Mouse (Mus musculus) frontal cortex, adult (tissue): ENCODE data around the gene Sugct.
"Not testable (repeated sequence)": the region's sequence is repeated elsewhere in the genome, so short reads cannot be mapped to it uniquely, and the experiment has no call there.

Experiments used
- ATAC-seq: cut with Nextera tagmentation; 2 replicates; pipeline ENCODE4 v1.9.2; 2017; ENCODE audit warnings: mild to moderate bottlenecking, moderate library complexity, mixed read lengths; ENCODE audit not compliant: low TSS enrichment

Sugct gene

GRCm38 (mm10) chr13:16901424-16901823, 793.9 kb downstream of the Sugct start:
- ATAC-seq: no peak

DNA sequence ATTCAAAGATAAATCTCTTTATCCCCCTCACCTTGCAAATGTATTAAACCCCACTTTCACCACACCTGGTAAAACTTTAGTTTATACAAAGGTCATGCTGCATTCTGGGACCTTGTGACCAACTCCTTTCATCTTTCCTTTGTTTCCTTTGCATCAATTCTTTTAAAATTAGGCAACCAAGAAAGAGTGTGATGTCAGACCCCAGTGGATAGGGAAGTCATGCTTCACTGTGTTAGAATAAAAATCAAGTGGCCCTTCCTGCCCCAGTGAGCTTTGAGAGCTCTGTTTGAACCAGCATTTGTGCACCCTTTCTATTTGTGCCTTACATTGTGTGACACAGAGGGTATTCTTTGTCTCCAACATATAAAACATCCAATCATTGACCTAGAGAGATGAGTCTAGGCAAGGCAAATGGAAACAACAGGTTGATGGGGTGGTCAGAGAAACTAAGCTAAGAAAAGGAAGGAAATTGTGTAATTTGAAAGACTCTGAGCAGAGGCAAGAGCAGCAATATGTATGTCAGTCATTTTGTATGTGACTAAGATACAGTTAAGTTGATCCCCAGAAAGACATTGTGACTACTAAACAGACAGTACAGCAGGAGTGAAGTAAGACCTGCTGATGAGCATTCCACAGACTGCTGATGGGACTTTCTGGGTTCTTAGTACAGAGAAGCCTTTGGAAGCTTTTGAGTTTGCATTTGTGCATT, 797.1 kb downstream of the Sugct start:
- ATAC-seq: no peak

DNA sequence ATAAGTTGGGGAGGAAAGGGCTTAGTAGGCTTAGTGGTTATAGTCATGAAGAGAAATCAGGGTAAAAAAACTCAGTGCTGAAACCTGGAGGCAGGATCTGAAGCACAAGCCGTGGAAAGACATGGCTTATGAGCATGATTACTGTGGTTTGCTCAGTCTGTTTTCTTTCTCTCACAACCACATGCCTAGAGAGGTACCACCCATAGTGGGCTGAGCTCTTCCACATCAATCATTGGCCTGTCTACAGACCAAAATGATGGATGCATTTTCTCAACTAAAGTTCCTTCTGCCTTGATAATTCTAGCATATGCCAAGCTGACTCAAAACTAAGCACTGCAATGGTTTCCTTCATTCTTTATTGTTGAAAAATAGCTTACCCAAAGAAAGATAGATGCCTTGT, 817.3 kb downstream of the Sugct start:
- ATAC-seq: no peak

GRCm38 (mm10) chr13:16859986-16860385, 835.4 kb downstream of the Sugct start:
- no peak for ATAC-seq

- ATAC-seq: no peak
Observed at GRCm38 (mm10) chr13:16847236-16847635, 848.1 kb downstream of the Sugct start.

DNA sequence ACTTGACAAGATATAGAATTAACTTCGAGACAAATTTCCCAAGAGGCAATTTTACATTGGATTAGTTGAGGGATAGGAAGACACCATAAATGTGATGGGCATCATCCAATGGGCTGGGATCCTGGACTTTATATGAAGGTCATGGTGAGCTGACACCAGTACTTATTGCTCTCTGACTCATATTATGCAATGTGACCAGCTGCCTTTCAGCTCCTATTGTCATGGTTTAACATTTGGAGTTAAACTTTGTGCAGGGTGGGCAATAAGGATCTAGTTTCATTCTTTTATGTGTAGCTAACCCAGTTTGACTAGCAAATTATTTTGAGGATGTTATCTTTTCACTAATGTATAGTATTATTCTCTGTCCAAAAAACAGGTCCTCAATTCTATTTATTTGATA, 854.4 kb downstream of the Sugct start:
- no peak for ATAC-seq

DNA sequence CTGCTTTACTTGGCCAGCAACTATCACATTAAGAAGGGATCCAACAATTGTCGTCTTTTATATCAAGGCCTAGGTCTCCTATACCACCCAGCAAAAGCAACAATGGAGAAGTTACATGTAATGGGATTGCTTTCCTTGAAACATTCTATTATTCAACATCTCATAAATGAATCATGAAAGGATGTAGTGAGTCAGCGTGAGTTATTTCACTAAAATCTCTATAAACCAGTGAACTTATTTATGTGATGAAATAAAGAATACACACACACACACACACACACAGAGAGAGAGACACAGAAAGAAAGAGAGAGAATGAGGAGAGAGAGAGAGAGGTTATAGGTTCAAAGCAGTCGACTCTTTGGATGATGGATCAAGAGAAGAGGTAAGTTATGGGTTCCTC, 856.9 kb downstream of the Sugct start:
- ATAC-seq: no peak

- ATAC-seq: no peak
Observed at GRCm38 (mm10) chr13:16835111-16835510, 860.2 kb downstream of the Sugct start.

GRCm38 (mm10) chr13:16833069-16833468, 862.3 kb downstream of the Sugct start:
- ATAC-seq: peak; percentile 95

DNA sequence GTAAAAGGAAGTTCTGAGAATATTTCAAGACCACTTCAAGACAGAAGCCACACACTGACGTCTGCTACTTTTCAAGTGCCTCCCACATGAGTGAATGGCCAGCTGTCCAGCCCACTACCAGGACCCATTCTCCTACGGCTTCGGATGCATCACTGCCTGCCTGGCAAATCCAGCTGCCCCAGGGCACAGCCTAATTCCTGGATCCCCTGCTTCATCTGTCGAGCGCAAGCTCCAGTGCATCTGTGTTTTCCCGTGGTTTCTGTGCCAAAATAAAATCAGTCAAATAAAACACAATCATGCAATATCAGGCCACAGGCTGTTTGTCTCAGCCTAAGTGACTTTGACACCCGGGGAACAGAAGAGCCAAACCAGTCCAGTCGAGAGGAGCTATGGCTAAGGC, 863.5 kb downstream of the Sugct start:
- ATAC-seq: no peak

- not testable (repeated sequence) for ATAC-seq
Observed at GRCm38 (mm10) chr13:16830291-16830690, 865.1 kb downstream of the Sugct start.

GRCm38 (mm10) chr13:16829589-16829988, 865.8 kb downstream of the Sugct start:
- no peak for ATAC-seq

GRCm38 (mm10) chr13:16825619-16826018, 869.7 kb downstream of the Sugct start:
- peak; percentile 96 for ATAC-seq

DNA sequence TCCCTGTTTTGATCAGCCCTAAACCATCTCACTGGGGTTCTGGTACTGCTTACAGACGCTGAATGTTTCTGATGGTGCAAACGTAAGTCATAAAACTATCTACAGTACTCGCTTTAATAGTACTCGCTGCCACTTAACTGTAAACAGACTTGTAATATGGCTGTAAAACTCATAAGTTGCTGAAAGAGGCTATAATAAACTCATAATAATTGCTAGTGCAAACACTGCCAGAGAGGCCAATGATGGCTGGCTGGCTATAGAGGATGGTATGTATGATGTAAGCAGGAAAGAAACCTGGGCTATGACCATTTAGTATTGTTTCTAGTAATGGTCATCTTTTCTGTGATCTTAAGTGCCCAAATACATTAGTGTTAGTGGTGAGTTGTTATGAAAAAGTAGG, 873.6 kb downstream of the Sugct start:
- ATAC-seq: no peak

DNA sequence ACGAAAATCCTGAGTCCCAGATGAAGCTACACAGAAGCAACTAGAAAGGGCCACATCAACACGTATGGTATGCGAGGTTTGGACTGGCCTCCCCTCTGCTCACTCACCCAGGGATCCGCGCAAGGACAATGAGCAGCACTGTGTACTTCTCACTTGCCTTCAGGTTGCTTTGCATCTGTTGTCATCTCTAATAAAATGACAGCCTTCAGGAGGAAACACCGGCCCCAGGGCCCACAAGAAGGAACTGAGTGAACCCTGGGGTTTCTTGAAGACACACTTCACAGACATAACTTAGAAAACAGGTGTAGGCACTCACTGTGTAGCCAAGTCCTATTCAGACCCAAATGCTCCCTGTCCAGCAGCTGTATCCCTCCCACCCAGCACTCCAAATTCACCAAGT, 877.9 kb downstream of the Sugct start:
- ATAC-seq: no peak

GRCm38 (mm10) chr13:16816747-16817146, 878.6 kb downstream of the Sugct start:
- ATAC-seq: no peak

DNA sequence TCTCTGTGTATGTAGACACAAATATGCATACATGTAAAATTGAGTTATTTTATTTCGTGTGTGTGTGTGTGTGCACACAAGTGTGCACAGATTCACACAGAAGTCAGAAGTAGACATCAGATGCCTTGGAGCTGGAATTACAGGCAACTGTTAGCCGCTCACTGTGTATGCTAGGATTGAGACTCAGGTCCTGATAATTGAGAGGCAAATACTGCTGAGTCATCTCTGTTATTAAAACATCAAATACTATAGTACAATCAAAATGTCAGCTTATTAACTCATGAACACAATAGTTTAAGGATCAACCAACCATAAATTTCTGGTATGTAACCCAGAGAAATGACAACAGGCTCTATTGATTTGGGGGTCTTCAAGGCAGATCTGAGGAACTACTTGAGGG, 883.1 kb downstream of the Sugct start:
- no peak for ATAC-seq
